Mouse (Mus musculus): ENCODE data around the gene Arl3.
A peak's percentile ranks its signal among the peaks of the same experiment; 100 is the strongest.

Arl3 gene

DNA sequence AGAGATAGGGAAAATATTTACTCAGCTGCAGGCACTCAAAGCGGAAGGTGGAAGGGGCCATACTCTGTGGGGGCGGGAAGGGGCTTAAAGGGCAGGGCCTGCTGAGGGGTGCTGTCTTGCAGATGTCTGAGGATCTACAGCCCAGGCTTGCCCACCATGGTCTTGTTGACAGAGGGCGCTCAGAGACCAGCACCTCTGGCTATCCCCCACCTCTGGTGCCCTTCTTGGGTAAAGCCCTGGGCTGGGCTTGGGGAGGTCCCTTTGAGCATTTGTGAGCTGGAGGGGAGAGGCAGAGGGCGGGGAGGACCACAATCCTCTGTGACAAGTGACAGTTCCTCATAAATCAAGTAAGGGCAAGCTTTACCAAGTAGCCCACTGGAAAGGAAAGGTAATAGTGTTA lies 39.9 kb downstream of the Arl3 start:
- DNase-seq (ENCODE audit: low spot score), result no peak

DNA sequence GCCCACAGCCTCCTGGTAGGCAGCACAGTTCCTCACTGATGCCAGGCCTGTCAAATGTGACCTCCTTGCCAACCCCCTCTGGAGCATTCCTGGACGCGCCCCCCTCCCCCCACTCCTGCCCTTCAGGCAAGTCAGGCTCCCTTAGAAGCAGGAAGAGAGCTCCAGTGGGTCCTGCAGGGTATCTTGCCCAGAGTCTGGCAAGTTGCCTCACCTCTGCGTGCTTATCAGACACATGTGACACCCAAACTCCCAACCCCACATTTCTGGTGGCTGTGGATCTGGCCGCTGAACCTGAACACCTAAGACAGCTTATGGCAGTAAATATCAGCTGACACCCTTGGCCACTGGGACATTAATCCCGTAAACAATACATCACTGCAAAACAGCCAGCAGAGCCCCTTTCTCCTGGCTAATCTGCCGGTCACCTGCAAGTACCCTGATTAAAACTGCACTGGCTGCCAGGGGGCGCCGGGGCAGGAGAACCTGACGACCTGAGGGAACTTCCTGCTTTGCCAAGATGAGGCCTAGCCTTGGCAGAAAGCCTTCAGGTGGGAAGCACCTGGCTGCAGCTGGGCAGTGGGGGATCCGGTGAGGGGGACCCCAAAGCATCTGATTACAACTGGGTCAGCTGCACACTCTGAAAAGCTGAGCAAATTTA lies 40.8 kb downstream of the Arl3 start:
- DNase-seq (ENCODE audit: low spot score), result no peak

DNA sequence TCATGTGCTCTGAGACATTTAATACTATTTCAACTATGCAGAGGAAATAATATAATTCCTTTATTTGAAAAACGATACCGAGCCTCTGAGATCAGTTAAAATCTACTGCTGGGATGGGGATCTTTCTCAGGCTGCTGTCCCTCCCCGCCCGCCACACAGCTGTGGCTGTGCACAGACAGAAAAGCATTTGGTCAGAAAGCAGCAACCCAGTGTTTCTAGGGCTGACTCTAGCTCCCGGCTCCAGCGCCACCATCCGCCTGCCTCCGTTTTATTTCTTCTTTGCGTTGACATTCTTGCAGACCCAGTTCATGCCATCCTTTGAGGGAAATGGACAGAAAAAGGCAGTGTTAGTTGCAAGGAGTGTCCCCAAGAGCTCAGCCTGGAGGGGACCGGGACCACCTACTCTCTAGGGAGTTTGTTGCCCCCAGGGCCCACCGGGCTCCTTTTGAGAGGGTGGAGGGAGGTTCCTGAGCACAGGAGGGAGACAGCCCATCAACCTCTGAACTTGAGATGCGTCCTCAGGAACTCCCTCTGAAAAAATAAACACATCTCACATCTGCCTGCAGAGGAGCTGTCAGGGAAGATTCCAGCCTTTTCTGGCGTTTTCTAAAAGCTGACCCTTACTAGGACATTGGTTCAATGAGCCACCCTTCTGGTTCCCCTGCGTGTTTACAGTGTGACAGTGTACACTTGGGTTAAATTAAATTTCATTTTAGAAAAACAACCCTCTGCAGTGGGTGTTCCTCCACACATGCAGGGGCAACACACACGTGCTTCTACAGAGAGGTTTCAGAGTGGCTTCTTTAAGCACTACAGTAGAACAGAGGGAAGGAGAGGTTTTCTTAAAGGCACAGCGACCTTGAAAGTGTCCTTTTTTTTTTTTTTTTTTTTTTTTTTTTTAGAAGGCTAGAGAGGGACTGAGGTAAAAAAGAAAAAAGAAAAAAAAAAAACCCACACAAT lies 41.6 kb downstream of the Arl3 start:
- DNase-seq (ENCODE audit: low spot score), result peak; percentile 59

DNA sequence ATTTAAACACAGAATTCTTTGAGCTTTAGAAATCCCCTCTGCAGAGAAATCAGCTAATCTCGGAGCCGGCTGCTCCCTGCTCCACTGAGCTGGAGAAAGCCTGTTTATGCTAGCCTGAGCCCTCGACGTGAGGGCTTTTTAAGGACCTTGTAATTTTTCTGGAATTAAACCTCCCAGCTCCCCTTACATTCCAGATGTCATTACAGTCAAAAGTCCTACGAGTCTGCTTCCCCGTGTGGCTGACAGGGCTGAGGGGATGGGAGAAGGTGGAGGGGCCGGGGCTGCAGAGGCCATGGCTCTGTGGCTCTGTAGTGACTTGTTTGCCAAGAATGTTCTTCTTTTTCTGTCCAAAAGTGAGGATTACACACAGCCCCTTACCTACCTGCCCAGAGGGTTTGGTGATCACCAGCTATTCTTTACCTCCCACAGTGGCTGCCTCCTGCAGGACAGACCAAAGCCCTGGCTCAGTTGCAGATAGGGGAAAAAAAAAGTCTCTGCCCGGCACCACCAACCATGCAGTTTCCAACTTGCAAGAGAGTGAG lies 42.5 kb downstream of the Arl3 start:
- DNase-seq (ENCODE audit: low spot score), result no peak

DNA sequence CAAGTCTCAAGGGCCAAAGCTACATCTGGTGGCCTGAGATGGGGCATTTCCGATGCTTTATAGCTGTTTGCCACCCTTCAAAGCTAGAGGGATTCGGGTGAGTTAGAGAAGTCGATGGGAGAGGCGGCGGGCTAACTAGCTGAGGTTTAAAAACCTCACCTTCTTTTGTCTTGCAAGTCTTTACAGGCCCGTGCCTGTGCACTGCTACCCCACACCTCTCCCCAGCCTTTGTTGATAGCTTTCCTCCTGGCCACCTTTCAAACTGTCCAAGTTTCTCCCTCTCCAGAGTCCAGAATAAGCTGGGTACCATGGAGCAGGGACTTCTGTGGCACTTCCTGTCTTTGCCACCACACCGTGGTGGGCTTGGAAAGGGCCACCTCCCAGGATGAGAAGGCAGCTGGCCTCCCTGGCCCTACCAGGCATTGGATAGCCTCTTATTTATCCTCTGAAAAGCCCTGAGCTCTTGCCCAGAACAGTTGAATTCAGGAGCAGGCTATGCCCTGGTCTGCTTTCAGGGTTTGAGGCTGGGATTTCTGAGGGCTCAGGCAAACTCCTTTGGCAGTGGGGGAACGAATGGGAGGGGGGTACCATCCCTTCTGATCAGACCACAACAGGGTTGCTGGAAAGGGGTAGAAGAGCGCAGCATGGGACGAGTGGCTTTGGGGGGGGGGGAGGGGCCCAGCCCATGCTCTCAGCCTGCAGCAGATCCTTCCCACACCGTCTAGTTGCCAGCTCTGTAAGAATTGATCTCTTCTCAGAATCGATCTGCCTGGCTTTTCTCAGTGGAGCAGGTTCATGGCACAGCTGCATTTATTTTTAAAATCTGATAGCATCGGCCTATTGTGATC lies 43.2 kb downstream of the Arl3 start:
- DNase-seq (ENCODE audit: low spot score), result no peak

DNA sequence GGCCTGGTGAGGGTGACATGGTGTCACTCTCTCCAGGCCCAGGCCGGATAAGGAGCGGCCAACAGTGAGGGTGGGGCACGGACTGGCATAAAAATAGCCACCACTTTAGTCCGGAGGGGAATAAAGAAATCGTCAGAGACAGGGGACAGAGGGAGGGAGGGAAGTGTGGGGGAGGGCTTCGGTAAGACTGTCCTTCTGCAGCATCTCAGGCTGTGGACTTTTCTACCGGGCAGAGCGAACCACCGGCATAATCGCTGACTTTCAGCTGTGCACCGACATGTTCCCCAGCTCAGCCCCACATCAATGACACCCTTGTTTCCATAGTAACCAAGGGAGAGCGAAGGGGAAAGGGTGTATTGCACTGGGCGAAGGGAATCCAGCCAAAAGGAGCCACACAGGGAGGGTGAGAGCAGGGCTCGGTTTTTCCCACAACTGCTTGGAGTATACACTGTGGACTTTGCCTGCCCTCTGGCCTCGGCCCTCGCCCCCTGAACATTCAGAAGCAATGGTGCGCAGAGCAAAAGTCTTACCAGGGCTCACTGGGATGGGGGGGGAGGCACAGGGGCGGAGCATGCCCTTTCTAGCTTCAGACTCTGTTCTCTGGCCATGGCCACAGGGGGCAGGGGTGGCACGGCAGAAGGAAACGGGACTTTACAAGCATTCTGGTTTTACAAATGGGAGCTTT lies 44.3 kb downstream of the Arl3 start:
- DNase-seq (ENCODE audit: low spot score), result no peak

DNA sequence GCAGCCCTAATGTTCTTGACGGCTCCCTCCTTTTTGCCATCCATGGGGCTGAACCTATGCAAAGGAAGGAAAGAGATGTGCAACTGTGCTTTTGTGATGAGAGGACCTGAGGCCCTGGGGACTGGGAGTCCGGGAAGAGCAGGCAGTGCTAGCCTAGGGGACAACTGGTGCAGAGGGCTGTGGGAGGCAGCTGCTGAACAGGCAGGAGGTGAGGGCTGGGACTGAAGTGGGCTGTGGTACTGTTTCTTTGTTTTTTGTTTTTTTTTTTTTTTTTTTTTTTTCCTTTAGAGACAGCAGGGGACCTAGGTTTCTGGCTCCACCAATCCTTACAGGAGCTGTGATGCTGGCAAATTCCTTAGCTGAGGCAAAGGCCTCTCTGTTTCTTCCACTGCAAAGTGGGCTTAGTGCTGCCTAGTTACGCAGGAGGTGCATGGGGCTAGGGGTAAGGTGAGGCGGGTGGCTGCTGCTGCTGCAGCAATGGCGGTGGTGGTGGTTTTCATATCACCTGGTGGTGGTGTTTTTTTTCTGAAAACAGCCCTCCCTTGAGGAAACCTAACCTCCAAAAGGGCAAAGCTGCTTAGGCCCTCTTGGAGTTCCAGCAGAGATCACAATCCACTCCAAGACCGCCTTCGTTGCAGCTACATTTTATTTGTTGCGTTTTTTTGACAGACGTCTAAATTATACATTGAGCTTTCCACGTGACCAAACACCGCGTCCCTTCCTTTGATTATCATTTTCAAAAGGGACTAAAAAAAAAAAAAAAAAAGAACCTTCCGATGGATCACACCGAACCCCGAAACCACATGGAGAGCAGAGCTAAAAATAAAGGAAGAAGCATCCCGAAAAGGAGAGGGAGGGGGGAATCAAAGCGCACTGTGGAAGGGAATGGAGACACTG lies 45.1 kb downstream of the Arl3 start:
- no peak for DNase-seq (ENCODE audit: low spot score)

DNA sequence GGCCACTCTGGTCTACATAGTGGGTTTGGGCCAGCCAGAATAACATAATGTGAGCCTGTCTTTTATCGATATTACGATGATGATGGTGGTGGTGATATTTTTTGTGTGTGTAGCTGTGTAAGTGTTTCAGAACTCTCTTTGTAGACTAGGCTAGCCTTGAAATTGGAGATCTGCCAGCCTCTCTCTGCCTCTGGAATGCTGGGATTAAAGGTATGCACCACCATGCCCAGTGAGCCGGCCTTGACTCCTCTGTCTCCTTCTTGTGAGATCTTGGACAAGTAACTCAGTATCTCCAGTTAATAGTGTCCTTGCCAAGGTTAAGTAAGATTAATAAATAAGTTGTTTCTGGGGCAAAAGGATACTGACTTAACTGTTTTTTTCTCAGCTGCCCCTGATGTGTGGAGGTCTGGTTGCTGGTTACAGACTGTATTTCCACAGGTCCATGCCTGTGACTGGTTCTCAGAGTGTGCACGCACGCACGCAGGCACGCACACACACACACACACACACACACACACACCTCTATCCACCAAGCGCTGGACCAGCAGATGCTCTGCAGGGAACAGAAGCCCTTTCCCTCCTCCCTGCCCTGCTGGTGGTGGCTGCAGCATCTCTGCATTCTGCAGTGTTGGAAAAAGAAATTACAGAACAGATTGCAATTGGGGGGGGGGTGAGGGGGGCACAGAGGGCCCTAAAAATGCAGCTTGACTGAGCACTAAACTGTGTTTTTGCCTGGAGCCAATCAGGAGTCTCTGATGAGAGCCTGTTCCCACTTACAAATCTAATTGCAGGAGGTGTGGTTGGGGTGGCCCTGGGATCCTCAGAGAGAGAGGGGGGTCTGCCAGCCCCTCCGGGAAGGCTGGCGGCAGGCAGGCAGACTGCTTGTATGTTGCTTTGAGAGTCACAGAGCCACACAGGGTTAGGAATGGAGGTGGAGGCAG lies 47.0 kb downstream of the Arl3 start:
- no peak for DNase-seq (ENCODE audit: low spot score)

DNA sequence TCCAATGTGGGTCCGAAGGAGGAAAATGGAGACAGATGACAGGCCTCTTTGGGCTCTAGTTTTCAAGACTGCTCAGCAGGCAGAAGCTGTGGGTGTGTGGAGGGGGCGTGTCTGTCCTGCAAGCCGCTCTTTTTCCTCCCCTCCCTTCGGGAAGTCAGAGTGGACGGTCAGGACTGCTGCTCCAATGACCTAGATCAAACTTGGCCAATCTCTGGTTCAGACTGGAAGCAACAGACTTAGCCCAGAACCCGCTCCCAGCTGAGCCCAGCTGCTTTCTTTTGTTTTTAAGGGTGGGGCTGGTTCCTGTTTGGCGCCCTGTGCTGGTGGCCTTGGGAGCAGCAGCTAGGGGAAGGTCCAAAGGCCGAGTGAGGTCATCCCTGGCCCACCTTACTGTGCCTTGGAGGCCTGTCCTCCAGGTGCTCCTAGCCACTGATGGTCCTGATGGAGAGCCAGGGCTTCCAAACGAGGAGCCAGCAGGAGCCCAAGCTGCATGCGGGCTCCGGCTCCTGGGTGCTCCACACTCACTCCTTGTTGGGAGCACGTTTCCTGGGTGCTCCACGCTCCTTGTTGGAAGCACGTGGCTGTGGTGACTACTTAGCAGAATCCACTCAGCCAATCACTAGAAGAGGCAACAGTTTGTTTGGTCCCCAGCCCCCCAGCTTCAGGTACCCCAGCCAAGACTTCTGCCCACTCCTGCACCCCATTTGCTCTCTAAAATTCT lies 48.2 kb downstream of the Arl3 start:
- no peak for DNase-seq (ENCODE audit: low spot score)

DNA sequence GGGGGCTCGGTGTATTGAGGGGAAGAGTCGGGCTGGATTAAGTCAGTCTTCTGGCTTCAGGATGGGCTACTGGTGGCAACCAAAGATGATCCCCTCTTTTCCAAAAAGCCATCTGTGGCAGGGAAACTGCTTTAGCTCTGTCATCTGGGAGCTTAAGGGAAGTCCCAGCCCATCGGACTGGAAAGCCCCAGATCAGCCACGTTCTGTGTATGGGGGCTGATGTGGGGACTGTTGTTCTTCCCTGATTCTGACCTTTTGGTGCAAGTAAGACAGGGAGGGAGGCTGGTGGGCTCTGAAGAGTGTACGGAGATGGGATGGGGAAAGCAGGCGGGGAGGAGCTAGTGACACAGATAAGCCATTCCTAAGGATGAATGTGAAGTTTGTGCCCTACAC lies 48.9 kb downstream of the Arl3 start:
- DNase-seq (ENCODE audit: low spot score), result no peak

DNA sequence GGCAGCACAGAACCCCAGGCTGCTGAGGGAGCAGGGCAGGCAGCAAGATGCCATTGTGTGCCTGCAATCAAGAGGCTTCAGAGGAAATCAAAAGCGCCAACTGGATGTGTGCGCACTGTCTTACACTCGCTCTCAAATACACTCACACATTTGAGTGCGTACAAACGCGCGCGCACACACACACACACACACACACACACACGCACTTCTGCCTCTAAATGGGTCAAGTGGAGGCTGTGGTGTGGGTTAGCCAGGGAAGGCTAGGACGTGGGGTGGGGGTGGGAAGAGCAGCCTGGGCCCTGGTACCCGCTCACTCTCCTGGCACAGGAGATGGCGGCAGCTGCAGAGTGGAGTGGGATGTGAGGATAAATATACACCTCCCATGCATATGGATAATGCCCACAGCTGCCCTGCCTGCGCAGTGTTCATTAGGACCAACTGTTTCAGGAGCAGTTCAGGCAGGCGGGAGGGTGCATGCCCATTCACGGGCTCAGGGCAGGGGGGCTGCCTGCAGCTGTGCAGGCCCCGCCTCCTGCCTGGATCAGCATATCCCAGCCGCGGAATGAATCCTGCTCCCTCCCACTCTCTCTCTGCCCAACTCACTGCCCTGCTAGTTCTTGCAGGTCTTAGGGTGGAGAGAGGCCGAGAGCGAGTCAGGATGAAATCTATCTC lies 49.4 kb downstream of the Arl3 start:
- DNase-seq (ENCODE audit: low spot score), result peak; percentile 82

DNA sequence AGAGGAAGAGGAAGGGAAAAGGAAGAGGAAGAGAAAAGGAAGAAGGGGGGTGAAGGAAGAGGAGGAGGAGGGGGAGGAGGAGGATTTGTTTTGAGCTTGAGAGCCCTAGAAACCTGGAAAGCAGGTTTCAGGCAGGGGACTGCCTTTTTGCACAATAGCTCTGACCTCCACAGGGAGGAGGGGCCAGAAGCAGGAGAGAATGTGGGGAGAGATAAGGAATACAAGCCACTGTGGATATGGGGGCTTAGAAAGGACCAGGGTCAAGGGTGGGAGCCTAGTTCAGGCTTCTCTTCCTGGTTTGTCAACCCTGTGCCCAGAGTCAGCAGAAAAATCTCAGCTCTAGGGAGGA lies 49.9 kb downstream of the Arl3 start:
- no peak for DNase-seq (ENCODE audit: low spot score)

DNA sequence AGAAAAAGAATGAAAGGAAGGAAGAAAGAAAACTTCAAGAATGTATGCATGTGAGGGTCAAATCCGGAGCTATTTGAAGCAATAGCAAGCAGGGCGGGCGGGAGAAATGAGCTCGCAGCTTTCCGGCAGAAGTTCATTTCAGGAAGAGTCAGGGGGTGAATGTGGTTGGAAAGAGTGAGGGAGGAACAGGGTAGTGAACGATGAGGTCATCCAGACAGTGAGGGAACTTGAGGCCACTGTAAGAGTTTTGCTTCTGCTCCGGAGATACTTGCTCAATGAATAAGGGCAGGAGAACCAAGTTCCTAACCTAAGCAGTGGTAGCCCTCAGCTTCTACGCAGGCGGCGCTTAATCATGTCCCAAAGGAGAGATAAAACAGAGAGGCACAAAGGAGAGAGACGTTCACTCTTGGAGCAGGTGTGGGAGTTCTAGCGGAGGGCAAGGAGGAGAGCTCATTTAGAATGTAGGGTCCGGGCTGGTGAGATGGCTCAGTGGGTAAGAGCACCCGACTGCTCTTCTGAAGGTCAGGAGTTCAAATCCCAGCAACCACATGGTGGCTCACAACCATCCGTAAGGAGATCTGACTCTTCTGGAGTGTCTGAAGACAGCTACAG lies 50.5 kb downstream of the Arl3 start:
- no peak for DNase-seq (ENCODE audit: low spot score)

DNA sequence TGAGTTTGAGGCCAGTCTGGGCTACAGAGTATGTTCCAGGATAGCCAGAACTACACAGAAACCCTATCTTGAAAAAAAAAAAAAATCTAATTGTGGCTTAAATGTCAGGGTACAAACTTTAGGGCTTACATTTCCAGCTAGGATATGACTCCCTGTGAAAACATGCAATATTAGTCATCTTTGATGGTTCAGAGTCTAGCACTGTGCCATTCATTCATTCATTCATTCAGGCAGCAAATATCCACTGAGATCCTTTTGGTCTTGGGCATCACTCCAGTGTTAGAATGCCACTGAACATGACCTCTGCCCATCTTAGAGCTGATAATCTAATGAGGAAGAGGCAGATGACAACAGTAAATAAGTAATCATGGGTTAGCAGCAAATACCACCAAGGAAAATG lies 51.3 kb downstream of the Arl3 start:
- no peak for DNase-seq (ENCODE audit: low spot score)

DNA sequence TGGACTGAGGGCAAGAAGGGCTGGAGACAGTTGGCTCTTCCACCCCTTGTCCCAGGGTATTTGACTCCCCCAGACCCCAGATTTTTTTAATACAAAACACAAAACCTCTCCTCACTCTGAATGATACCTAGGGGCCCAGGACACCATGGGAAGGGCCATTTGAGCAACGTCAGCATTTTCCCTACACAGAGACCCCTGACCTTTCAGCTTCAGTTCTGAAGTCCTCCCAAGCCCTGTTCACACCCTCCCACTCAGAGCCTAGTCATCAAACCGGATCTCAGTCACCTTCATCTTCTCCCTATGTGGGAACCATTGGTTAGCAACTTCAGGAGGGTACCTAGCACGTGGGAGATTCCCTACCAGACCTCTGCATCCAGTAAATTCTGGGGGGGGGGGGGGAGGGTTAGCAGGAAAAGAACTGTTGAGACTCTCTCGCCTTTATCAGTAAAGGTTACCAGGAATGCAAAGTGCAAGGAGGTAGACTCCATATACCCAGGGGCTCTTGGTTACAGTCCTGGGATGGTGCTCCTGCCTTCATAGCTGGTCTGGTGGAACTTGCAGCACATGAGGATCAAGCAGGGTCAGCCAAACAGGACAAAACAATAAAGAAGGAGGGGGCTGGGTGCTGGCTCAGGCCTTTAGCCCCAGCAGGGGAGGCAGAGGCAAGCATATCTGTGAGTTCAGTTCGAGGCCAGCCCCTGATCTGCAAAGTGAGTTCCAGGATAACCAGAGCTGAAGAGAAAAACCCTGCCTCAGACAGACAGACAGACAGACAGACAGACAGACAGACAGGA lies 54.0 kb downstream of the Arl3 start:
- no peak for DNase-seq (ENCODE audit: low spot score)

DNA sequence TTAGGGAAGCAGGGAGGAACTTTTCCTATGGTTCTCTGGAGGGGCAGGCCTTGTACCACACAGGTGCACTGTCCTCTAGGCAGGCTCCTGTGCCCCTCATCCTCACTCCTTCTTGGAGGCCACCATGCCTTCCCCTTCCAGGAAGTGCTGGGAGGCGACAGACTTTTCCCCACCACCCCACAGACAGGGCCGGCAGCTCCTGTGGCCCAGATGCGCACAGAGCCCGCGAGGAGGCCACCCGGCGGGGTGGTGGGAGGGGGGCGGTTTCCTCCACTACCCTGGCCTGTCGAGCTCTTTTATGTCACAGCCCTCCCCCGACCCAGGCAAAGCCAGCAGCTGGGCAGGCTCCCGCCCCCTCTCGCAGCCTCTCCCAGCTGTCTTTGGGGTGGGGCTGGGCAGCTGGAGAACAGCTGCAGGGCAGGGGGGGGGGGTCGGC lies 54.6 kb downstream of the Arl3 start:
- no peak for DNase-seq (ENCODE audit: low spot score)
